Mouse (Mus musculus) embryonic fibroblast, embryonic 13.5 days (primary cell): ENCODE data around the gene Tspyl1.

ENCODE experiments used
- CTCF ChIP-seq: IDR thresholded peaks from 2 replicates; pipeline ENCODE4 v1.5.1; 2011; ENCODE audit warnings: mild to moderate bottlenecking, control low read depth, low read length, moderate library complexity, borderline replicate concordance; ENCODE audit not compliant: insufficient read depth
- POLR2A ChIP-seq: IDR thresholded peaks from 2 replicates; pipeline ENCODE4 v1.6.1; 2011; ENCODE audit warnings: low read depth, mild to moderate bottlenecking, control low read depth, low read length, moderate library complexity

GRCm38 (mm10) chr10:34326701-34327100, 44.7 kb downstream of the Tspyl1 start:
- TF ChIP-seq CTCF (no peak), POLR2A (no peak)
